Mouse (Mus musculus) CH12.LX (cell line): ENCODE measurements around the gene Znhit1.

Experiments
- EP300 ChIP-seq: IDR thresholded peaks from 2 replicates; pipeline ENCODE4 v1.6.1; 2011; ENCODE audit warnings: low read length, improper control_type of control experiment
- MAX ChIP-seq: IDR thresholded peaks from 2 replicates; pipeline ENCODE4 v1.6.1; 2011; ENCODE audit warnings: low read length, improper control_type of control experiment
- MYC ChIP-seq: IDR thresholded peaks from 2 replicates; pipeline ENCODE4 v1.6.1; 2011; ENCODE audit warnings: low read depth, mild to moderate bottlenecking, improper control_type of control experiment, low read length
- POLR2A ChIP-seq: IDR thresholded peaks from 2 replicates; pipeline ENCODE4 v1.6.1; 2011; ENCODE audit warnings: low read depth, mild to moderate bottlenecking, improper control_type of control experiment, low read length
- ZC3H11A ChIP-seq: IDR thresholded peaks from 2 replicates; pipeline ENCODE4 v1.6.1; 2012; ENCODE audit warnings: low read depth, mild to moderate bottlenecking, inconsistent platforms, low read length, improper control_type of control experiment
- ZNF384 ChIP-seq: IDR thresholded peaks from 2 replicates; pipeline ENCODE4 v1.6.1; 2012; ENCODE audit warnings: low read depth, low read length, improper control_type of control experiment, inconsistent platforms

DNA sequence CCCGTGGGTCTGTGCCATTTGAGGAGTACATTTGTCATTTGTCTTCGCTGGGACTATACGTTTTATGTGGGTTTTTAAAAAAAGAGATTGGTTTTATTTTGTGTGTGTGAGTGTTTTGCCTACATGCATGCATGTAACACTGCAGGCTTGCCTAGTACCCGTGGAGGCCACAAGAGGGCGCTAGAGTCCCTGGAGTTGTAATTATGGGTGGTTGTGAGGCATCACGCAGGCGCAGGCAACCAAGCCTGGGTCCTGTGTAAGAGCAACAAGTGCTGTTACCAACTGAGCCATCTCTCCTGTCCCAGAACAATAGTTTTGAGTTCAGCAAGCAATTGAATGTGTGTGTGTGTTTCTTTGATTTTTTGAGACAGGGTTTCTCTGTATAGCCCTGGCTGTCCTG, 48.5 kb downstream of the Znhit1 start:
- no peak for TF ChIP-seq ZNF384
- TF ChIP-seq POLR2A = no peak
- TF ChIP-seq EP300 = no peak
- no peak for TF ChIP-seq MAX
- no peak for TF ChIP-seq MYC
- TF ChIP-seq ZC3H11A = no peak
